Mouse (Mus musculus): ENCODE measurements at regions not wholly inside any gene's neighbourhood (a gene's known extent, or its start where the extent isn't known, plus 50 kb on each side); places are given as distances from the start of the nearest gene placed in this dataset.
"Not testable (repeated sequence)": the region's sequence is repeated elsewhere in the genome, so short reads cannot be mapped to it uniquely, and the experiment has no call there.

DNA sequence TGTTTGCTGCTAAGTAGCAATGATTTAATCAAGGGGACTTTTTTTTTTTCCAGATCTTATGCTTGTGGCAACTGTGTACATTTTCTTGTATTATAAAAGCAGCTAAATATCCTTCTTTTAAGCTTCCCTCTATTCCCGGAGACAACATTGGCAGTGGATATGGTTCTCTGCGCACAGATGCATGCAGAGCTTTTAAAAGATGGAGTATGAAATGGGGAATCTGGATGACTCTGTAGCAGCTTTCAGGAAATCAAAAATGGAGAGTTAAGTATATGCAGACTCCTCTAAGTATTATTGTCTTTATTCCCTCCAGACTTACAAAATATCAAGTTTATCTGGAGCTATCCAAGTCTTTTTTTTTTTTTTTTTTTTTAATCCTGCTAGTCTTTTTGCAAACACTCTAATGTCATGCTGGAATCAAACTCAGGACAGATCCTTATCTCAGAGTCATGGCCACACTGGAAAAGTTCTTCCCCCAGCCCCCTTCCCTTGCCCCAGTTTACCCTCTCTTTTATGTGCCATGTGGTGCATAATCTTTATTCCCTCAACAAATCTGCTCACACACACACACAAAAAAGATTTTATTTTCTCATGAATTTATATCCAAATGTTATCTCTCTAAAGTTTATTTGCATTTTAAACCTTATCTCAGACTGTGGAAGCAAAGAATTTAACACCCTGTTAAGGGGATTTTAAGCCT lies 1080.3 kb upstream of the Cdh6 start:
- intact Hi-C loops (cut with DNase I), result no loop called here

GRCm38 (mm10) chr15:14251773-14252172 lies 1078.3 kb upstream of the Cdh6 start:
- DNase-seq (ENCODE audit: extremely low spot score in 1 of 2, low spot score in 2 of 2), result no peak
- intact Hi-C loops (cut with DNase I), result no loop called here

More for the DNA sequence above, 1080.3 kb upstream of the Cdh6 start:
- DNase-seq (ENCODE audit: extremely low spot score in 1 of 2, low spot score in 2 of 2), result no peak

DNA sequence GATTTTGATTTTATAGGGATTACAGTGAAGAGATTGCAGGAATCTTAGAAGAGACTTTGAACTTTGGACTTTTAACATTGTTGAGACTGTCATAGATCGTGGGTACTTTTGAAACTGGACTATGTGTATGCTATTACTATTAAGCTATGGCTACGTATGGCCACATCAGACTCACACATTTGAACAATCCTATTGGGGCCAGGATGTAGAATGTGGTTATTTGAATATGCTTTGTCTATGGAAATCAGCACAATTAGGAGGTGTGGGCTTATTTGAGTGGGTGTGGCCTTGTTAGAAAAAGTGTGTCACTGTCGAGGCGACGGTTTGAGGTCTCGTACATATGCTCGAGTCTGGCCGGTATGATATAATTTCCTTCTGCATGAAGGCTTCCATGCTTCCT lies 1041.8 kb upstream of the Cdh6 start:
- intact Hi-C loops (cut with DNase I), result no loop called here
- no peak for DNase-seq (ENCODE audit: extremely low spot score in 1 of 2, low spot score in 2 of 2)

DNA sequence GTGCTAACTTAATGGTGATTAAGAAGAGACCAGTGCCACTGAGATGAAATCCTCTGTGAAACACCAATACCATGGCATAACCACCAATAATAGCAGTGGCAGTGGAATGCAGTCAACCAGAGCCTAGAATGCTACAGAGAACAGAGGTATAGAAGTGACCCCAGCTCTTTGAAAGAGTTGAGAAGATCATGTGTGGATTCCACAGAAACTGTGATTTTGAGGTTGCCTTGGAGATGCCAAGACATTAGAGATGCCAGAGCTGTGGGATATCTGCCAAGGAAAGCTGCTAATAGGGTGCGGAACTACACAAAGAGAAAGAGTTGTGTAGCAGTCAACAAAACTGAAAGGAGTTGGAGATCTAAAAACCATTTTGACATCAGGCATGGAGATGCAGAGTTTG lies 1041.3 kb upstream of the Cdh6 start:
- DNase-seq (ENCODE audit: extremely low spot score in 1 of 2, low spot score in 2 of 2), result no peak
- intact Hi-C loops (cut with DNase I), result no loop called here

DNA sequence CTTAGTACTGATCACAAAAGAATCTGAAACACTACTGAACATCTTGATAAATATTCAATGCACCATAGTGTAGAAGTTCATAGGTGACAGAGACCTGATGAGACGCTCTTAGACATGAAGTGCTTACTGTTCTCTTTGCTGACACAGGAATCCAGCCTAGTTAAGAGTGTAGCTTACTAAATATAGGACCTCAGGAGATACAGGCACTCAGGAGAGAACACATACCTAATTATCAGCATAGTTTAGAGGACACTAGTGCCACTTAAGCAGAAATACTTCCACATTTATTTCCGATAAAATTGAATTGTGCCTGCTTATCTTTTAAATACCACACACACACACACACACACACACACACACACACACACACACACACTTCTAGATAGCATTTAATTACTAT lies 1004.0 kb upstream of the Cdh6 start:
- intact Hi-C loops (cut with DNase I), result no loop called here
- DNase-seq (ENCODE audit: extremely low spot score in 1 of 2, low spot score in 2 of 2), result no peak

- no peak for DNase-seq (ENCODE audit: extremely low spot score in 1 of 2, low spot score in 2 of 2)
- intact Hi-C loops (cut with DNase I), result no loop called here
These were observed 963.9 kb upstream of the Cdh6 start for GRCm38 (mm10) chr15:14137402-14137801.

GRCm38 (mm10) chr15:14123829-14124228 lies 950.4 kb upstream of the Cdh6 start:
- intact Hi-C loops (cut with DNase I), result no loop called here
- DNase-seq (ENCODE audit: extremely low spot score in 1 of 2, low spot score in 2 of 2), result no peak

DNA sequence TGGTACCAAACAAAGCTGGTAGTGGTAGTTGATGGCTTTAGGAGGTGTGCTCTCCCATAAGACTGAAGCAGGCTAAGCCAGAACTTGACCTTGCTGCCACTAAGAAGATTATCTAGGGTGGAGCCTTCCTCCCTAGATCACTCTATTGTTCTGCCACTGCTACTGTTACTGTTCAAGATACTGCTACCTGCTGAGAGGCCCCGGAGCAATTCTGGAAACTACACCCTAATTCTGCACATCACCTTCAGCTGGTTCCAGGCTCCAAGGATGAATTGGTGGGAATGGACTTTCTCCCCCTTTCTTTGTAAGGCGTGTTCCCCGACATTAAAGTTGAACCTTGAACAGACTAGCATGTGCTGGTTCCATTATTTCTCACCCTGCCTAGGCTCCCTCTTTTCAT lies 944.8 kb upstream of the Cdh6 start:
- DNase-seq (ENCODE audit: extremely low spot score in 1 of 2, low spot score in 2 of 2); intact Hi-C loops (cut with DNase I): not testable (repeated sequence)

DNA sequence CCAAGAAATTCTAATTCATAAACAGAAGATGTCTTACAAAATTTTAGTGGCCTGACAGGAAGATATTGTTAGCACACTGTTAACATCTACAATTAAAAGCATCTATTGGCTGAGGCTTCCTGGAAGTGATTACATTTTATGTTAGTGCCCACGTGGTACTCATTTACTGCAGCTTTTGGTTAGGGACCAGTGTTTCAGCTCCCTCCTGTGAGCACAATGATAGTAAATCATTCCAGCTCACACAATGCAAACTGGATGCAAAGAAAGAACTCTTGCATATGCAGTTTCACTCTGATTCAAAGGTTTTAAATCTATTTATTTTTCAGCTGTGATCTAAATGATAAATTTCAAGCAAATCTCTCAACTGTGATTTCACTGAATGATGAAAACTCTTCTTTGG lies 928.3 kb upstream of the Cdh6 start:
- intact Hi-C loops (cut with DNase I), result no loop called here
- DNase-seq (ENCODE audit: extremely low spot score in 1 of 2, low spot score in 2 of 2), result no peak

DNA sequence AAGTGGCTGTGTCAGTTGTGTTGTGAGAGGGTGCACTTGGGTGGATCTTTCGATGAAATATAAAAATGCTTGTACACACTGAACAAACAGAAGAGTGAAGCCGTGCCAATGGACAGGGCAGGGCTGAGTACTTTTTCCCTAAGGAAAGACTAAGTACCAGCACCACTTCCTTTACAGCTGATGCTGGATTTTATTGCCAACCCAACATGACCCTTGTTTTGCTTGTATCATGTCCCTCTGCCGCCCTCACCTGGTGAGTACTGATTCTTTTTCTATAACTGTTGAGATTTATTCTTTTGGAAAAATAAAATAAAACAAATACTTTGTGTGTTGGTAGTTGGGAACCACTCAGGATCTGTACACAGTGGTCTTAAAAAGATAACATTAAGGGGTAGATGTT lies 878.4 kb upstream of the Cdh6 start:
- intact Hi-C loops (cut with DNase I), result no loop called here

More for the DNA sequence above, 878.4 kb upstream of the Cdh6 start:
- peak; percentile 1 to 16 for DNase-seq (ENCODE audit: extremely low spot score in 1 of 2, low spot score in 2 of 2)

Data from left cerebral cortex, postnatal 10 days (tissue).